Mouse (Mus musculus) thymus, postnatal 4 days (tissue): Measurements from ENCODE around the gene Copz2.
"Not testable (repeated sequence)": the region's sequence is repeated elsewhere in the genome, so short reads cannot be mapped to it uniquely, and the experiment has no call there.

Source experiments
- DNase-seq: peaks from one replicate; pipeline ENCODE4 v3.0.0; 2021

Copz2 gene

DNA sequence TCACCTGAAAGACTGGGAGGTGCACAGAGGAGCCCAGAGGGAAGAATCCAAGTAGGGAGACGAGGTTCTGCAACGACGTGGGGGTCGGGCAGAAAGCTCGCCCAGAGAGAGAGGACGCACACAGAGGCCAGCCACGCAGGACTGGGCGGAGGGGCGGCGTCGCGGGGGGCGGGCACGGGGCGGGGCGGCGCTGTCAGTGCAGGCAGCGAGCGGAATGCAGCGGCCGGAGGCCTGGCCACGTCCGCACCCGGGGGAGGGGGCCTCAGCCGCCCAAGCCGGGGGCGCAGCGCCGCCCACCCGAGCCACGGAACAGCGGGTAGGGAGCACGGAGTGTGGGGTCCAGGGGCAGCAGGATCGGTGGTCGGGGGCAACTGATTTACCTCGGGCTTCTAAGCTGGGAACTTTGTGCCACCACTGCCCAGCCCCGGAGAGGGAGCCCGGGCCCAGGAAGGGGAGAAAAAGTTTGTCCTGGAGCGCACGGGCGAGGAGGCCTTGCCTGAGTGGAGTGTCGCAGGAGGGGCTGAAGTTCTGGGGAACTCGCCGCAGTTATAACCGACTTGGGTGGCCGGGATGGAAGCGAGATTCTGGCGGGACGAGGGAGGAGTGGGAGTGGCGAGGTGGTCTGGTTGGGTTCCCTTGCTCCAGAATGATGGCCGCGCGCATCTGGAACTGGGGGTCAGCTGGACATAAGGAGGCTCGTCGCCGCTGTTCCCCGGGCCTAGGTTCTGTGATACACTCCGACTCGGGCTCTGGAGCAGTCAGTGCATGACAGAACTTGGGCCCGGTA is at the start of gene Copz2:
Copz2 (plus strand) TSS at position 190 of the 787 bp plus-strand sequence.
- peak; percentile 17 for DNase-seq

- no peak for DNase-seq
Measured at GRCm38 (mm10) chr11:96805606-96806005, 44.1 kb upstream of the Copz2 start.

DNA sequence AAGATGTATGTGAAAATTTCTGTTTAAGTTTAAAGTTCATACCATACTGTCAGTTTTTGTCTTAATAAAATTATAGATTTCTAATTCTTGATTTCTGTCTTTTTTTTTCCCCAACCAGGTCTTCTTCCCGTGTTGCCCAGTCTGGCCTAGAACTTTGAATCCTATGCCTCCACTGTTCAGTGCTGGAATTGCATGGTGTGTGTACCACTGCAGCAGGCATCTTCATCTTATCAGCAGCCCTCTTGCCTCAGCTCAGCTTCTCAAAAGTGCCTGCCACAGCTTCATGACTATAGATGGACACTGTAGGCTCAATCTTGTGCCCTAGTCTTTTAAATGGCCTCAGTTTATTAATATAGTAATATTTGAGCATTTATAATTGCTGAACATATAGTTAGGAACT is 41.6 kb upstream of the Copz2 start:
- peak; percentile 22 for DNase-seq

DNA sequence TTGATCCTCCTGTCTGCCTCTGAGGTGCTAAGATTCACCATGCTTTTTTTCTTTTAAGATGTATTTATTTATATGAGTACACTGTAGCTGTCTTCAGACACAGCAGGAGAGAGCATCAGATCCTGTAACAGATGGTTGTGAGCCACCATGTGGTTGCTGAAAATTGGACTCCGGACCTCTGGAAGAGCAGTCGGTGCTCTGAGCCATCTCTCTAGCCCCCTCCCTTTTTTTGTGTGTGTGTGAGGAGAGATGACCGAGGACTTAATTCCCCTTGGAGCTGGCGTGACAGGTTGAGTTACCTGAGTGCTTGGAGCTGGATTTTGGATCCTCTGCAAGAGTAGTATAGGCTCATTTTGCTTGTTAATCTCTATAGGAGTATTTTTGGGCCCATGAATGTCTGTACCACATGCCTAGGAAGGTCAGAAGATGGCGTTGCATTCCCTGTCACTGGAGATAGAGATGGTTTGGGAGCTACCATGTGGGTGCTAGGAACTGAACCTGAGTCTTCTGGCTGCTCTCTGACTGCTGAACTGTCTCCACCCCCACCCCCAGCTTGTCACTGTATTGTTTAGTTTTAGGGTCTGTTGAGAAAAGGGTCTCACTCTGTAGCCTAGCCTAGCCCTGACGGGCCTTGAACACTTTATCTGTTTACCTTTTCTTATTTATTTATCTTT is 40.0 kb upstream of the Copz2 start:
- no peak for DNase-seq

- DNase-seq, result not testable (repeated sequence)
Measured at GRCm38 (mm10) chr11:96811188-96811587, 38.5 kb upstream of the Copz2 start.

GRCm38 (mm10) chr11:96813455-96813854 is 36.2 kb upstream of the Copz2 start:
- DNase-seq, result no peak

GRCm38 (mm10) chr11:96813920-96814319 is 35.8 kb upstream of the Copz2 start:
- no peak for DNase-seq

DNA sequence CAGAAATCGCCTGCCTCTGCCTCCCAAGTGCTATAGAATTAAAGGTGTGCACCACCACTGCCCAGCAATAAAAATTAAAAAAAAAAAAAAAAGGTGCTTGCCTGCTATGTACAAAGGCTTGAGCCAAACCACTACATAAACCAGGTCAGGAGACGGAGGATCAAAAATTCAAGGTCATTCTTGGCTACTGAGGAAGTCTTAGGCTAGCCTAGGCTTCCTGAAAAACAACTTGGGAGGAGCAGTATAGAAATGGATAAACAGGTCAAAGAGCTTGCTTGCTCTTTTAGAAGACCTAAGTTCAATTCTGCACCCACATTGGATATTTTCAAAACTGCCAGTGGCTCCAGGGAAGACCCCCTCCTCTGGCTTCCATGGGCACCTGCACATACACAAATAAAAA is 35.2 kb upstream of the Copz2 start:
- no peak for DNase-seq

DNA sequence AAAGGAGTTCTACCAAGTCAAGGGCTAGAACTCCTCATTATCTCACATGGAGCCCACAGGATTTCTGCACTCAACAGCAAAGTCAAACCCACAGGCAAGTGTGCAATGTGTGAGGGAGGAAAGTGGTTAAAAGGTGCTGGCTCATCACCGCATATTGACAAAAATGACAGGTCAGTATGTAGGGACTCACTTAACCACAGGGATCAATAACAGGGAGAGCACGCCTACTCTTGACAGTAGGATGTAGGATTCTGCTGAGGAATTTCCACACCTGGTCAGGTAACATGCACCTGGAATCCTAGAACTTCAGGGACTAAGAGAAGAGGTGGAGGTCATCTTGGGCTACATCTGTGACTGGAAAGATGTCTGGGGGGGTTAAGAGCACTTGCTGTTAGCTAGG is 33.8 kb upstream of the Copz2 start:
- DNase-seq, result no peak

GRCm38 (mm10) chr11:96816494-96816893 is 33.2 kb upstream of the Copz2 start:
- DNase-seq, result no peak

DNA sequence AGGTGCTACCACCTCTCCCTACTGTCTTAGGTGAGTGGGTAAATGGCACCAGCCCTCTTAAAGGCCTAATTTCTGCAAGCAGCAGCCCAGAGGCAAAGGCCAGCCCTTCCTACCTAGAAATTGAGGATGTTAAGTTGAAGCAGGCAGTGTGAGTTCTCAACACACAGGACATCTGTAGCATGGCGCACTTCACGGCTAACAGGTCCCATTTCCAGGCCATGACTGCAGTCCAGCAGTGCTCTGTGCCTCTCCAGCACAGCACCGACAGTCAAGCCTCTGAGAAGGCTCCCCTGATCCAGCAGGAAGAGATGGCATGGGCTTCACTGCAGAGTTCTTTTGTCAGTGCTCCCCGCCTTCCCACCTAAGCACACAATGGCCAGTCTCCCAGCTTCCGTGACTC is 32.7 kb upstream of the Copz2 start:
- DNase-seq, result no peak

DNA sequence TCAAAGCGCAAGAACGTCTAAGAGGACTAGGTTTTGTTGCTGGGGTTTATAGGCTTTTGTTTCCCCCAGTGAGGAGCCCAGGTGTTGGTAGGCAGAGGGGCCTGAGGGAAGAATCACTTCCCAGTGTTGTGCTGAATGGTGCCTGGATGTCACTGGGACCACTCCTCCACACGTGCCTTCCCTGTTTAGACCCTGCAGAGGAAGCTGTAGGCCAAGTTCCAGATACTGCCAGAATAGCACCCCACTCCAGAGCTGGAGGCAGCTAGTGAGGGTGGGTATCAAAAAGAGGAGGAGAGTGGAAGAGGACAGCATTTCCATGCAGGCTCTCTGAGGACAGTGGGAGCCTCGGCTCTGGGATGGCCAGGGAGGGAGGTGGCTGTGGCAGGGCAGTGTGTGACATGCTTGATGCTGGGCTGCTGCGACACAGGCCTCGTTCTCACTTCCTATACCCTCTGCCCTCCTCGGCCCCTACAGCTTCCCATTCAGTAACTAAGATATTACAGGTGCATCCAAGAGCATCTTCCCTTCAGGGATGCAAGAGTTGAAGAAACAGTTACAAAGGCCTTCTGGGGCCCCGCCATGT is 31.5 kb upstream of the Copz2 start:
- no peak for DNase-seq

- no peak for DNase-seq
Measured at GRCm38 (mm10) chr11:96821956-96822355, 27.7 kb upstream of the Copz2 start.

DNA sequence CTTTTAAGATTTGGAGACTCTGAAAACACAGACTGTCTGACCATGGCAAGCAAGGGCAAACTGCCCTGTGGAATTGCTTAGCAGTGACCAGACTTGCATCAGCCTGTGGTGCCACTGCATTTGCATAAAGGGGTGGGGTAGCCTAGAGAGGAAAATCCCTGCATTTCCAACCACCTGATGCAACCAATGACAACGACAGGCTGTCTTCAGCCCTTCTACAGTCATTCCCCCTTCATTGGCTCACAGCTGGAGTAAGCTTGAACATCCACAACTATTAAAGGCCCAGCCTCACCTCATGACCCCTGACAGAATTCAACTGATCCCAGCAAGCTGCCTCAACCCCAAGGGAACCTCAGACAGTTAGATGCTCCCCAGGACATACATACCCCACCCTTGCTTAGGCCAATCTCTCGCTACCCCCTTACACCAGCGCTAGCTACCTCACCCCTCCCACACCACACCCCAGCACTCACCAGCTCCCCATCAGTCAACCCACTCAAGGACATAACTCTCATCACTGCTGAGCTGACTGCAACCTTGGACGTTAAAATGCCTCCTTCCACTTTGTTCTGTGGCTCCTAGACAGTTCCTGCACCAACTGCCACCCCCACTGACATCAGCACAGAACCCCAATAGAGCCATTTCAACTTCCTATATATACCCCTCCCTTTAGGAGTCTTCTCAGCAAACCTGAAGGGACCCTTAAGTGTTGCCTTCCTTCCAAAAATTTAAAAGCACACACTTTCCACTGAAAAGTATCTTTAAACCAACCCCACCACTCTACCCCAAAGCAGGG is 26.8 kb upstream of the Copz2 start:
- DNase-seq, result no peak

DNA sequence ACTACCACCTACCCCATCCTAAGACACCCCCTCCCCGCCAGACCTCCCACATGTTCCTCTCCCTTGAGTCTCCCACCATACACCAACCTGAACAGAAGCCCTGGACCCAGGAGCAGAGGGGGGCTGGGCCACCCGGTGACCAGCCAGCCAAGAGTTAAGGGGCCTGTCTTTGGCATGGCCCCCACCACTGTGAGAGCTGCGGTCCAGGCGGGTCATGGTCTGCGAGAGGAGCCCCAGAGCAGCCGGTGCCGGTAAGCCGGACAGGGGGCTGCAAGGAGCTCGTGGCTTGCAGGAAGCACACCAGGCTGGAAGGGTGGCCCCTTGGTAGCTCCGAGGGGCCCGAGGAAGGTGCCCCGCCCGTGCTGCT is 26.2 kb upstream of the Copz2 start:
- DNase-seq, result no peak

GRCm38 (mm10) chr11:96823880-96824782 is 25.5 kb upstream of the Copz2 start:
- peak; percentile 89 for DNase-seq

GRCm38 (mm10) chr11:96824783-96825495 is 24.7 kb upstream of the Copz2 start:
- DNase-seq, result no peak

GRCm38 (mm10) chr11:96826481-96826880 is 23.2 kb upstream of the Copz2 start:
- DNase-seq, result no peak

- DNase-seq, result no peak
Measured at GRCm38 (mm10) chr11:96827062-96827581, 22.5 kb upstream of the Copz2 start.

- DNase-seq, result no peak
Measured at GRCm38 (mm10) chr11:96827917-96828316, 21.8 kb upstream of the Copz2 start.

DNA sequence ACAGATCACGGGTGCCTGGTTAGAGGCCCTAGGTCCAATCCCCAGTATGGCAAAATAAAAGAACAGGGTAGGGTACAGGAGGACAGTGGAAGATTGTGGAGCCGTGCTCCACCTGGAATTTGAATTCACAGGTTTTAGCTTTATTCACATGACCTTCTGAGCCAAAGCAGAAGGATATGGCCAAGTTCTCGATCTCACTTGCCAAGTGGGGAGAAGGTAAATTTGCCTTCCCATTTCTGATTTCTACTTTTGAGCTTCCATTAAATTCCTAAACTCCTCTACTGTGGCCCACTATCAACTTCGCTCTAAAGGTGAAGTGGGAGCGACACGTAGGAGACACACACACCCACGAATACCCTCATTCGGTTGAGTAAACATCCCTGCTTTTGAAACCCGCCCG is 20.8 kb upstream of the Copz2 start:
- no peak for DNase-seq
